18 mouse cellular contexts compared by ENCODE assay signal in the genomic region with DNA sequence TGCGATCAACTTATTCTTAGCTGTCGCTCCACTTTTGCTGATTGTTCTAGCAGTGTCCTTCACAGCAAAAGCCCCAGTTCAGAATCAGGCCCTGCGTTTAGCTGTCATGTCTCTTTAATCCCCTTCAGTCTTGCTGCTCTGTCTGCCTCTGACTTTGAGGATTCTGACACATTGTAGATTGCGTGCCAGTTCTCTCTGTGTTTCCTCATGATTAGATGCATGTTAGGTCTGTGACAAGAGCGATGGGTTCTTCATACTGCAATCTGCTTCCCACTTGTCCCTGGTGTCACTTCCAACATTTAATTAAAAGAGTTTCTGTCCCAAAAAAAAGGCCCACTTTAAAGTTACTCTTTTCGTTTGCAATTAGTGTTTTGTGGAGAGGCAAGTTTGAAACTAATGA.
"Had no signal": no experiment of that assay in that cellular context is flagged by ENCODE, and none has a peak within 500 bp of the region (broad histone marks: within the 10 kb centered on the region; RNA-seq: fewer than 3 reads in every experiment).

No protein-coding gene starts in this region.

- H3K9ac ChIP-seq: lung, embryonic 14.5 days; midbrain, embryonic 12.5 days; neural tube, embryonic 13.5 days; neural tube, embryonic 15.5 days had no signal

- H3K36me3 ChIP-seq: midbrain, embryonic 10.5 days; midbrain, embryonic 12.5 days; neural tube, embryonic 13.5 days; neural tube, embryonic 15.5 days had no signal

- H3K27ac ChIP-seq: midbrain, embryonic 10.5 days; midbrain, embryonic 12.5 days; neural tube, embryonic 13.5 days; neural tube, embryonic 15.5 days had no signal

- H3K27me3 ChIP-seq: midbrain, embryonic 12.5 days; neural tube, embryonic 13.5 days; neural tube, embryonic 15.5 days had no signal

- H3K4me3 ChIP-seq: midbrain, embryonic 10.5 days; midbrain, embryonic 12.5 days; myocyte; neural tube, embryonic 13.5 days; neural tube, embryonic 15.5 days had no signal

- H3K4me1 ChIP-seq: midbrain, embryonic 10.5 days; midbrain, embryonic 12.5 days; neural tube, embryonic 13.5 days; neural tube, embryonic 15.5 days had no signal

- ATAC-seq: midbrain, embryonic 16.5 days had no signal

- H3K4me2 ChIP-seq: lung, embryonic 14.5 days; midbrain, embryonic 12.5 days; neural tube, embryonic 13.5 days; neural tube, embryonic 15.5 days had no signal

- H3K9me3 ChIP-seq: midbrain, embryonic 10.5 days; midbrain, embryonic 12.5 days; neural tube, embryonic 13.5 days; neural tube, embryonic 15.5 days had no signal

- DNase-seq: lung, embryonic 14.5 days; lung, postnatal 10 days; lung, postnatal 4 days; midbrain, embryonic 14.5 days; retina, postnatal 1 day; right cerebral cortex, adult 18-20 months; right cerebral cortex, postnatal 25 days; right cerebral cortex, postnatal 4 days; spleen, adult 18-20 months; thymus, adult 18-20 months; thymus, postnatal 14 days; thymus, postnatal 36 days had no signal
